Mouse (Mus musculus): Measurements from ENCODE around the gene Zfp950. TPM values are rescaled to one million over a fixed set of nuclear protein-coding genes. Genes with fewer than 3 reads are reported as not detected.
A peak's percentile ranks its signal among the peaks of the same experiment; 100 is the strongest.

The Zfp950 gene
- total RNA-seq, 1 experiment from 2014 or later = 25.2 TPM

- no peak for DNase-seq
These were observed 83.7 kb downstream of the Zfp950 start for GRCm38 (mm10) chr19:61056783-61057410.

- no peak for DNase-seq
These were observed 87.9 kb downstream of the Zfp950 start for GRCm38 (mm10) chr19:61052786-61053185.

- no peak for DNase-seq
These were observed 88.6 kb downstream of the Zfp950 start for GRCm38 (mm10) chr19:61052008-61052407.

- no peak for DNase-seq
These were observed 89.5 kb downstream of the Zfp950 start for GRCm38 (mm10) chr19:61051151-61051550.

GRCm38 (mm10) chr19:61049413-61049812, 91.2 kb downstream of the Zfp950 start:
- no peak for DNase-seq

- DNase-seq = peak; percentile 59
These were observed 92.0 kb downstream of the Zfp950 start for GRCm38 (mm10) chr19:61048646-61049045.

- no peak for DNase-seq
These were observed 101.5 kb downstream of the Zfp950 start for GRCm38 (mm10) chr19:61039151-61039550.

- DNase-seq = no peak
These were observed 109.1 kb downstream of the Zfp950 start for GRCm38 (mm10) chr19:61031570-61031969.

GRCm38 (mm10) chr19:61021939-61022566, 118.6 kb downstream of the Zfp950 start:
- DNase-seq = no peak

- no peak for DNase-seq
These were observed 119.1 kb downstream of the Zfp950 start for GRCm38 (mm10) chr19:61021502-61021901.

- no peak for DNase-seq
These were observed 123.0 kb downstream of the Zfp950 start for GRCm38 (mm10) chr19:61017477-61018266.

- no peak for DNase-seq
These were observed 131.4 kb downstream of the Zfp950 start for GRCm38 (mm10) chr19:61009266-61009665.

Other genes starting within 250 kb of the Zfp950 start
- gene Gm7102, start 35.5 kb upstream of the Zfp950 start, total RNA-seq (2021) = not detected in 2 replicates
- gene Gm6020, start 43.0 kb upstream of the Zfp950 start, total RNA-seq (2021) = not detected in 2 replicates
- 17.8 and 21.0 TPM in 2 replicates for gene Csf2ra, start 87.6 kb upstream of the Zfp950 start, total RNA-seq (2021)
- not detected in 2 replicates for gene Gm21060, start 156.2 kb upstream of the Zfp950 start, total RNA-seq (2021)